Mouse (Mus musculus) cortical plate, adult 2 months (tissue): ENCODE measurements at regions not wholly inside any gene's neighbourhood (a gene's known extent, or its start where the extent isn't known, plus 50 kb on each side); places are given as distances from the start of the nearest gene placed in this dataset.

Source experiments
- CTCF ChIP-seq: fragments of 200-500 bp; IDR thresholded peaks from 2 replicates; pipeline ENCODE4 v1.5.1; 2011; ENCODE audit warnings: mild to moderate bottlenecking, control low read depth, low read length; ENCODE audit not compliant: insufficient read depth; ENCODE audit errors: extremely low read depth
- POLR2A ChIP-seq: fragments of 200-500 bp; IDR thresholded peaks from 2 replicates; pipeline ENCODE4 v1.6.1; 2011; ENCODE audit warnings: mild to moderate bottlenecking, low read length, control low read depth; ENCODE audit not compliant: insufficient read depth; ENCODE audit errors: extremely low read depth

- TF ChIP-seq CTCF (no peak), POLR2A (no peak)
Observed at GRCm38 (mm10) chr10:84067052-84067650, 344.5 kb downstream of the 1500009L16Rik start.
